Mouse (Mus musculus) liver, adult 2 months (tissue): ENCODE data around the gene Fam118b. TPM values are rescaled to one million over a fixed set of nuclear protein-coding genes. Genes with fewer than 3 reads are reported as not detected.
A peak's percentile ranks its signal among the peaks of the same experiment; 100 is the strongest.

Experiments
- DNase-seq: peaks from one replicate; pipeline ENCODE4 v3.0.0-alpha.2; 2011; ENCODE audit warnings: low read depth, low spot score; ENCODE audit errors: extremely low read depth
- H3K27ac ChIP-seq: fragments of 200-500 bp; replicated peaks from 2 replicates; pipeline ENCODE4 v1.5.1; 2012; ENCODE audit warnings: low read depth, mild to moderate bottlenecking, control low read depth, inconsistent platforms, low read length; ENCODE audit not compliant: insufficient read depth
- H3K27me3 ChIP-seq: fragments of 200-500 bp; 2 replicates; pipeline ENCODE4 v1.6.1; 2012; ENCODE audit warnings: mild to moderate bottlenecking, moderate library complexity, low read length, inconsistent platforms; ENCODE audit not compliant: control insufficient read depth, insufficient read depth
- H3K36me3 ChIP-seq: fragments of 200-500 bp; 2 replicates; pipeline ENCODE4 v1.6.1; 2012; ENCODE audit warnings: low read length, inconsistent platforms; ENCODE audit not compliant: control insufficient read depth, insufficient read depth
- H3K4me1 ChIP-seq: fragments of 200-500 bp; 2 replicates; pipeline ENCODE4 v1.6.1; 2011; ENCODE audit warnings: low read length; ENCODE audit not compliant: control insufficient read depth, insufficient read depth
- H3K4me3 ChIP-seq: fragments of 200-500 bp; 2 replicates; pipeline ENCODE4 v1.5.1; 2011; ENCODE audit warnings: low read depth, mild to moderate bottlenecking, control low read depth, low read length, moderate library complexity; ENCODE audit not compliant: insufficient read depth
- H3K79me2 ChIP-seq: fragments of 200-500 bp; 2 replicates; pipeline ENCODE4 v1.6.1; 2012; ENCODE audit warnings: inconsistent platforms, mild to moderate bottlenecking, low read length, moderate library complexity; ENCODE audit not compliant: control insufficient read depth, insufficient read depth
- H3K9ac ChIP-seq: fragments of 200-500 bp; 2 replicates; pipeline ENCODE4 v1.6.1; 2012; ENCODE audit warnings: low read depth, mild to moderate bottlenecking, control low read depth, inconsistent platforms, low read length
- CTCF ChIP-seq: fragments of 200-500 bp; IDR thresholded peaks from 2 replicates; pipeline ENCODE4 v1.5.1; 2011; ENCODE audit warnings: low read depth, low read length, control low read depth
- POLR2A ChIP-seq: fragments of 200-500 bp; IDR thresholded peaks from 2 replicates; pipeline ENCODE4 v1.6.1; 2011; ENCODE audit warnings: low read length, control low read depth; ENCODE audit not compliant: insufficient read depth; ENCODE audit errors: extremely low read depth
- WGBS: fragments of 180-500 bp; shearing (Covaris S2); methylation state at CpG from one replicate; pipeline ENCODE4 v1.1.7; 2018; 5-methylcytosine and 5-hydroxymethylcytosine counted together
- polyA plus RNA-seq: library from polyadenylated mRNA; depleted of rRNA; stranded (reverse); fragments of >200 nt; gene quantifications from 2 replicates; pipeline ENCODE4 v1.2.3, GENCODE M21; 2012
- total RNA-seq: library from RNA; depleted of rRNA; stranded (reverse); fragments of >200 nt; gene quantifications from 2 replicates; pipeline ENCODE4 v1.2.3, GENCODE M21; 2014

The Fam118b gene
- total and polyA plus RNA-seq, 2 experiments, result 4.0 to 5.8 TPM

GRCm38 (mm10) chr9:35289992-35290391, 22.4 kb upstream of the Fam118b start:
- 48% methylated on average over 7 of the region's 7 CpGs for WGBS
- H3K27ac ChIP-seq, result no peak overlapping the region
- no peaks in the 10 kb centered on the region for H3K36me3 ChIP-seq
- no peak overlapping the region for H3K4me3 ChIP-seq
- TF ChIP-seq CTCF (no peak), POLR2A (no peak)
- no peak overlapping the region for H3K9ac ChIP-seq
- H3K27me3 ChIP-seq, result no peaks in the 10 kb centered on the region
- H3K79me2 ChIP-seq, result no peaks in the 10 kb centered on the region
- no peak for DNase-seq
- no peaks in the 10 kb centered on the region for H3K4me1 ChIP-seq

- Histone ChIP-seq H3K27me3 (no peaks in the 10 kb centered on the region), H3K36me3 (no peaks in the 10 kb centered on the region), H3K9ac (no peak overlapping the region), H3K27ac (no peak overlapping the region), H3K79me2 (no peaks in the 10 kb centered on the region), H3K4me3 (no peak overlapping the region), H3K4me1 (no peaks in the 10 kb centered on the region; the same call in 1 of the 2 replicates)
- TF ChIP-seq CTCF, result no peak
- no peak for DNase-seq
- 92% methylated on average over 3 of the region's 3 CpGs for WGBS
These were observed 18.7 kb upstream of the Fam118b start for GRCm38 (mm10) chr9:35286351-35286750.

DNA sequence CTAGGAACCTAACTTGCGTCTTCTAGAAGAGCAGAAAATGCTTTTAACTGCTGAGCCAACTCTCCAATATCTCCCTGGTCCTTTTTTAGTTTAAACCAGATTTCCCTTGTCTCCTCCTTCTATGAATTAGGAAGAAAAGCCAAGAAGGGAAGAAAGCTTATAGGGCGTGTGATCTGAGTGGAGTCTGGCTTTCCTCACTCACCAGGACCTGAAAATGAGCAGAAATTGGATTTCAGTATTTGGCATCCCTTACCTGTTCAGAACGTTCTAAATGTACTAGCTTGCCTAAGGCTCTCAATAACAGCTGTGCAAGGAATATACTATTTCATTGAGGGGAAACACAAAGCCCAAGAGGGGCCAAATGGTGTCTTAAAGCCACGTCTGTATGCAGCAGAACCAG, 16.7 kb upstream of the Fam118b start:
- H3K4me3 ChIP-seq, result no peak overlapping the region
- H3K4me1 ChIP-seq, result no peaks in the 10 kb centered on the region; the same call in 1 of the 2 replicates
- no peak overlapping the region for H3K9ac ChIP-seq
- H3K36me3 ChIP-seq, result no peaks in the 10 kb centered on the region
- 84% methylated on average over 4 of the region's 4 CpGs for WGBS
- TF ChIP-seq POLR2A (no peak), CTCF (no peak)
- no peaks in the 10 kb centered on the region for H3K27me3 ChIP-seq
- no peaks in the 10 kb centered on the region for H3K79me2 ChIP-seq
- H3K27ac ChIP-seq, result no peak overlapping the region
- DNase-seq, result no peak

- Histone ChIP-seq H3K4me3 (no peak overlapping the region), H3K9ac (no peak overlapping the region), H3K79me2 (no peaks in the 10 kb centered on the region), H3K27ac (no peak overlapping the region), H3K27me3 (no peaks in the 10 kb centered on the region), H3K4me1 (no peaks in the 10 kb centered on the region; the same call in 1 of the 2 replicates), H3K36me3 (no peaks in the 10 kb centered on the region; the same call in 1 of the 2 replicates)
- TF ChIP-seq CTCF, result no peak
- TF ChIP-seq POLR2A, result no peak
- 81% methylated on average over 13 of the region's 13 CpGs for WGBS
- no peak for DNase-seq
These were observed 15.9 kb upstream of the Fam118b start for GRCm38 (mm10) chr9:35283415-35284069.

GRCm38 (mm10) chr9:35282851-35283200, 15.2 kb upstream of the Fam118b start:
- no peak for DNase-seq
- Histone ChIP-seq H3K4me1 (no peaks in the 10 kb centered on the region; the same call in 1 of the 2 replicates), H3K27ac (no peak overlapping the region), H3K9ac (no peak overlapping the region), H3K79me2 (no peaks in the 10 kb centered on the region), H3K36me3 (no peaks in the 10 kb centered on the region; the same call in 1 of the 2 replicates), H3K27me3 (no peaks in the 10 kb centered on the region), H3K4me3 (no peak overlapping the region)
- TF ChIP-seq POLR2A (no peak), CTCF (no peak)
- WGBS, result 67% methylated on average over 5 of the region's 5 CpGs

DNA sequence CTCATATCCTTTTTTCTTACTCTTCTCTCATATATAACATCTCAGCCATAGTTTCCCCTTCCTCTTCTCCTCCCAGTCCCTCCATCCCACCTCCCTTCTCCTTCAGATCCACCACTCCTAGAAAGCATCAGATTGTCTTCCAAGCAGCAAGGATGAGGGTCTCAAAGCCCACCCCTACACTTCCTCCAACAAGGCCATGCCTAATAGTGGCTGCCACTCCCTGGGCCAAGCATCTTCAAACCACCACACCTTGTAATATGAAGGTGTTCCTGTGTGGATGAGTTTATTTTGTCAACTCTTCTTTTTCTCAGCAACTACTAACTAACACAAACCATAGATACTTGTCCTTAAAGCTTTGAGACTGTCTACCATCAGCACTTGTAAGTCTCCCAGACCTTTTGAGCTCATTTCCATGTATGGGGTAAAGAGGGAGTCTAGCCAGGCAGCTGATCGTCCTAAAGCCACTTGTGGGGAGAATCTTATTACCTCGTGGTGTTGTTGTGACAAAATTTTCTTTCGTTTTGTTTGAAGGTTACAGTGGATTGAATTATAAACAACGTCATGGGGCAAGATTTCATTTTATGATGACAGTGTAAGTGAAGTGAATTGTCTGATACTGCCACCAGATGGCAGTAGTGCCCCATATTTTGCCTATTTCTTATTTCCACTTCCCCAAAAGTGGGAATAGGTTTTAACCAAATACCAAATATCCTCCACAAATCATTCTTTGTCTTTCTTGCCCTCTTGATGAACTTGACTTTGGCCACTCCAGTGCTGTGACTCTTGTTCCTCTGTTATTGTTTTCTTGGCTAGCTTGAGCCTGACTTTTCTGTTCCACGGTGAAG, 14.6 kb upstream of the Fam118b start:
- peaks cover 4% of the 10 kb centered on the region for H3K36me3 ChIP-seq
- H3K4me1 ChIP-seq, result no peaks in the 10 kb centered on the region; the same call in 1 of the 2 replicates
- H3K27ac ChIP-seq, result no peak overlapping the region
- TF ChIP-seq CTCF (peak; percentile 67), POLR2A (no peak)
- H3K79me2 ChIP-seq, result no peaks in the 10 kb centered on the region
- no peak overlapping the region for H3K4me3 ChIP-seq
- no peak overlapping the region for H3K9ac ChIP-seq
- WGBS, result 18% methylated on average over 5 of the region's 5 CpGs
- DNase-seq, result peak; percentile 38
- H3K27me3 ChIP-seq, result no peaks in the 10 kb centered on the region
